Mouse (Mus musculus): ENCODE measurements around the gene Bloc1s2.

- TF ChIP-seq MXI1 (IDR thresholded peaks at IDR 0.05; ENCODE audit: low read depth, low read length) = no peak
- TF ChIP-seq POLR2A (IDR thresholded peaks at IDR 0.05; ENCODE audit: control insufficient read depth in 1 of 2, insufficient read depth in 1 of 2, low read depth in 1 of 2, low read length in 2 of 2, poor library complexity in 1 of 2) = no peak
- TF ChIP-seq POLR2AphosphoS2 (IDR thresholded peaks at IDR 0.05; ENCODE audit: low read length) = no peak
- no peak for TF ChIP-seq CHD2 (IDR thresholded peaks at IDR 0.05; ENCODE audit: low read length)
- TF ChIP-seq TAL1 (IDR thresholded peaks at IDR 0.05; ENCODE audit: low read length) = no peak
- TF ChIP-seq ZC3H11A (IDR thresholded peaks at IDR 0.05; ENCODE audit: low read depth, low read length) = no peak
- TF ChIP-seq RCOR1 (IDR thresholded peaks at IDR 0.05; ENCODE audit: low read depth, low read length) = no peak
- no peak for TF ChIP-seq ZKSCAN1 (IDR thresholded peaks at IDR 0.05; ENCODE audit: low read depth, low read length)
- TF ChIP-seq ETS1 (IDR thresholded peaks at IDR 0.05; ENCODE audit: low read depth, low read length) = no peak
- no peak for TF ChIP-seq EP300 (IDR thresholded peaks at IDR 0.05; ENCODE audit: low read depth in 1 of 2, low read length in 2 of 2)
These were observed 28.6 kb upstream of the Bloc1s2 start for GRCm38 (mm10) chr19:44174835-44175234.

Measured in MEL (cell line).